Mouse (Mus musculus) T-cell, adult 2 months (primary cell): ENCODE results near the gene Tmem211.

Experiments
- DNase-seq: peaks from one replicate; pipeline ENCODE4 v3.0.0; 2022; ENCODE audit warnings: low spot score

The Tmem211 gene

DNA sequence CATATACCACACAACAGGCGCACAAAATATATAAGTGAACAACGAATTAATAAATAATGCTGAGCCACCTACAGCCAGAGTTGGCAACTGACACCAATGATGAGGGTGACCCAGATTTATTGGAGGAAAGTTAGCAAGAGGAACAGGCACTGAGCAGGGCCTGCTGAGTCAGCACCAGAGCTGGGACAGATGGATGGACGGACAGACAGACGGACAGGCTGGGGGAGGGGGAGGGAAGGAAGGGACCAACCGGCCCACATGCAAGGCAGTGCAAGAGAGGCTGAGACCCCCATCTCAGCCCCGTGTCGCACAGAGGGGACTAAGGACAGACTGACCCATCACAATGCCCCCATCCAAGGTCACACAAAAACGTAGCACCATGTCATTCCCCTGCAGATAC, 12.7 kb upstream of the Tmem211 start:
- no peak for DNase-seq

- no peak for DNase-seq
Observed at GRCm38 (mm10) chr5:113214455-113214854, 12.3 kb upstream of the Tmem211 start.

DNA sequence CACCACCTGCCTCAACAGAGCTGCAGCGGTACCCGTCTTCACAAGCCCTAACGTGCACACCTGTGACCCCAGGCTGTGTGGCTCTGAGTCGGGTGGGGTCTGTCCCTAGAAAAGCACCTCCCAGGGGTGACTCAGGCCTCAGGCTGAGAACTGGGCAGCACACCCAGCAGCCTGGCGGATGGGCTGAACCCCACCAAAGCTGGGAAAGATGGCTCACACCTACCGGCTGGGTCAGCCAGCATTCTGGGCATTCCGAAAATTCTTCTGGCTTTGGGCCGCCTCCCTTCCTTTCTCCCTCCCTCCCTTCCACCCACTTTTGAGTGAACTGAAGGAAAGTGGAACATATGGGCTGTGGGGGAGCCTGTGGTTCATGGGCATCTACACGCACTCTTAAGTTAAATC, 11.1 kb upstream of the Tmem211 start:
- DNase-seq, result no peak

DNA sequence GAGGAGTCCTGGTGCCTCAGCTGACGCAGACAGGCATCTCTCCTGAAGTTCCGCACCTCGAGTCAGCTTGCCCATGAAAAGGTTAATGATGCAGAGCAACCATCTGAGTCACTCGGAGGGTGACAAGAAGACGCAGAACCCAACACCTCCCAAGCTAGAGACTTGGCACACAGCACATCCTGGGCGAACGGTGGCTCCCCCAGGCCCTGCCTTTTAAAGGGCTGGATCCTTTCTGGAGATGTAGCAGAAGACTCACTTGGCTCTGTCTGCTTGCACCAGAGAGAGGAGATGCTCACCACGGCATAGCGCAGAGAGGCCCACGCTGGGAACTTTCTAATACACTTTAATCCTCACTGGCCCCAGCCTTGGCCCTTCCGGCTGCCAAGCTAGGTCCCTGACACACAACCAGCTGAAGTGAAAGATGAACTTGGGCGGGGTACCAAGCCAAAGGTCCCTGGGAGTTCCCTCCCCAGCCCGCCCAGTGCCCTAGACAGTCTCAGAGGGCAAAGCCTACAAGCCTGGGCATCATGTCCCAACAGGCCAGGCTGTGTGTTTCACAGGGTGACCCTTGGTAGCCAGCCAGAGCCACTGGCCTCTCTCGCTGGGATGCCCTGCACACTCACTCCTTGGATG, 10.3 kb upstream of the Tmem211 start:
- no peak for DNase-seq

GRCm38 (mm10) chr5:113217076-113217475, 9.6 kb upstream of the Tmem211 start:
- DNase-seq, result no peak

DNA sequence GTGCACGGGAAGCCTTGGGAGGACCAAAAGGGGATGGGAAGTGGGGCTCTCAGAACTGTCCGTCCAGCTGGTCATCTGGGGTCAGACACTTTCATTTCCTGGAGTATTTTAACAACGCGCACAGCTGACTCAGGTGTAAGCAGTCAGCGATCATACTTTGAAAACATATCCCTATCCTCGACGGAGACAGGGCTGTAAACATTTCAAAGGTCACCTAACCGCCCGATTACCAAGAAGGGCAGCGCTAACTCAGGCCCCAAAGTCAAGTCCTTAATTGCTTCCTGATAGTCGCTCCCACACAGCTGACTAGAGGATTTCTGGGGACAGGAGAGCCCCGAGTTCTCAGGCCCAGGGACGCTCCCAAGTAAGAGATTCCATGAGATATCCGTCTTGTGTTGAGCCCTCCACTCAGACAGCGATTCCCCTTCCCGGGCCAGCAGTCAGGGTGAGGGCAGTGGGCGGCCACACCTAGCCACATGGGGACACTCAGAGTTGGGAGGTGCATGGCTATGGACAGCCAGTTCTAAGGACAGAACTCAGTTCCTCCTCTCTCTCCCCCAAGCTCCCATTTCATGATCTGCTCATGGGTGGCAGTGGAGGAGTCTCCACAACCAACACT, 8.0 kb upstream of the Tmem211 start:
- no peak for DNase-seq

GRCm38 (mm10) chr5:113219450-113219849, 7.3 kb upstream of the Tmem211 start:
- DNase-seq, result no peak

DNA sequence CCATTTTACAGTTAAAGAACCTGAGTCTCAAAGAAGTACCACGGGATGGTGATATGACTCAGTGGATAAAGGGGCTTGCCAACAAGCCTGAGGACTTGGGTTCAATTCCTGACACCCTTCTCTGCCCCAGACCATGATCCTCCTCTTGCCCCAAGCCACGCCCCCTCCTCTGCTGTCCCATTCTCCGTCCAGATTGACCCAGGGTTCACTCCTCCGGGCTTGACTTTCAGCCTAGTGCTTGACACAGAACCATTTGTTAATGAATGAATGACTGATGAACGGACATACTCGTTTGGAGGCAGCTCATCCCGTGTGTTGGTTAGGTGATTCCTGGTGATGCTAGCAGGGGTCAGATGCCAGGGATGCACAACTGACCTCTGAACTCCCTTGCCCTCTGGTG, 6.8 kb upstream of the Tmem211 start:
- DNase-seq, result no peak

GRCm38 (mm10) chr5:113220383-113221146, 6.1 kb upstream of the Tmem211 start:
- no peak for DNase-seq

DNA sequence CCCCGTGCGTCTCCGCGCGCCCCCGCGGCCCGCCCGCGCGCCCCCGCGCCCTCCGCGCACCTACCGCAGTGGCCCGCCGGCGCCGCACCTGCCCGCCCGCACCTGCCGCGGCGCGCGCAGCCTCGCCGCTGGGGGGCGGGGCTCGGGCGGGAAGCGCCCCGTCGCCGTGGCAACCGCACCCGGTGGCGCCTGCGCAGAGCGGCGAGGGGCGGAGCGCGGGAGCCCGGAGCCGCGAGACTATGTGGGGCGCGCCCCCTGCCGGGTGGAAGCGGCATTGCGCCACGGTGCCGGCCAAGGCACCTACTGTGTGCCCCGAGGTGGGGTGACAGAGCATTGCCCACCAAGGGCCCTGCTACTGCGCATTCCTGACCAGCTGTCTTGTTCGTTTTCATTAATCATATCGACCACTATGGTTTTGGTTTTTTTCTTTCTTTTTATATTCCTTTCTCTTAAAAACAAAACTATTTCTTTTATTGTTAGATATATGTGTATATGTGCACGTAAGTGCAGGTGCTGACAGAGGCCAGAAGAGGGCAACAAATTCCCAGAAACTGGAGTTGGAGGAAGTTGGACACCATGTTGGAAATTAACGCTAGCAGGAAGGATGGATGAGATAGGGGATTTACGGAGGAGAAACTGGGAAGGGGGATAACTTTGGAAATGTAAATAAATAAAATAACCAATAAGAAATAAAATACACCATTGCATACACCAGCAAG, 5.4 kb upstream of the Tmem211 start, which contains the start of gene 2900026A02Rik:
Gene 2900026A02Rik (minus strand): TSS at position 90 of the 719 bp plus-strand sequence.
- DNase-seq, result no peak

DNA sequence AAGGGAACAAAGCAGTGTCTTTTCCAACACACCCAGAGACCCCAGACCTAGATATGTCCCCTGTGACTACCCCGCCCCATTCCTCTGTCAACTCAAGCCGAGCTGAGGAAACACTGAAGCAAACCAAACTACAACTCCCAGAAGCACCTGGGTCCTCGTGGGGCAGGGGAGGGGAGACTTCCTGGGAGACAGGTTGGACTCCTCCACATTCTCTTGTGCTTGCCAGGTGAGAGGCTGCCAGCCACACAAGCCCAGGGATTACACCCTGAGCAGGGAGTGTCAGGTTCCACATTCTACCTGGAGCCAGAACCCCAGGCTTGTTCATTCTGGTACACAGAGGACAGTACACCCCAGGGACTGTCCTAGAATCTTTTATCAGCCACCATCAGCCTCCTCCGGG, 2.8 kb upstream of the Tmem211 start:
- no peak for DNase-seq

- DNase-seq, result no peak
Observed at GRCm38 (mm10) chr5:113225271-113225670, 1.4 kb upstream of the Tmem211 start.

- no peak for DNase-seq
Observed at GRCm38 (mm10) chr5:113225686-113226435, 848 bp upstream of the Tmem211 start.

GRCm38 (mm10) chr5:113230196-113230595, 3.5 kb downstream of the Tmem211 start:
- DNase-seq, result no peak

GRCm38 (mm10) chr5:113249263-113249930, 22.7 kb downstream of the Tmem211 start:
- DNase-seq, result no peak

DNA sequence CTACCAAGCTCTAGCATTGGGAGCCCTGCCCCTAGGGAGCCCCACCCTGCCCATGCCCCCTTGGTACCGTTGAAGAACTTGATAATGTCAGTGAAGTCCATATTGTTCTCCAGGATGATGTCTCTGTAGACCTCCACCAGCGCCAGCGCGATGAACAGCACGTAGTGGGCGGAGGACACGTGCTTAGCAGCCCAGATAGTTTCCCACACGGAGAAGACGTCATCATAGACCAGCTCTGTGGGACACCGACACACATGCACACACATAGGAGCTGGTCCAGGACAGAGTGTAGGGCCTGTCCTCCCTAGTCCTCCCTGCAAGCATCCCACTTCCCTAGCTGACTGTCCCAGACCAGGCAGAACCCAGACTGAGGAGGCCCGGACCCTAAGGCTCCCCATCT, 24.1 kb downstream of the Tmem211 start:
- DNase-seq, result no peak

DNA sequence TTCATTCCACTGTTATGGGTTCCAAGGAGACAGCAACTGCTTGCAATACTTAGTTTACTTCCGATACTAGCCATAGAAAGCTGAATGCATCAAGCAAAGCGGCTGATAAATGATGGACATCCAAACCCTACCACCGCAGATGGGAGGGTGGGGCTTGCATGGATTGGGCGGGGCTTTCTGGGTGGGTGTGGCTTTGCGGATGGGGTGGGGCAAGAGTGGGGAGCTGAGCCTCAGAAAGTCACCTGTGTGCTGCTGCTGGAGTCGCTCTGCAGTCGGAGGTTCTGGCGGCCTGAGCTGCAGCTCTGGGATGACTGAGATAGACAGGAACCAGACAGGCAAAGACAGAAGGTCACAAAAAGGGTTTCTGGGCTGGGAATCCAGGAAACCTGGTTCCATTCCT, 38.9 kb downstream of the Tmem211 start:
- DNase-seq, result no peak

- no peak for DNase-seq
Observed at GRCm38 (mm10) chr5:113268246-113268645, 41.5 kb downstream of the Tmem211 start.

GRCm38 (mm10) chr5:113270043-113270442, 43.3 kb downstream of the Tmem211 start:
- no peak for DNase-seq

- no peak for DNase-seq
Observed at GRCm38 (mm10) chr5:113271207-113271811, 44.6 kb downstream of the Tmem211 start.

- no peak for DNase-seq
Observed at GRCm38 (mm10) chr5:113275839-113276238, 49.1 kb downstream of the Tmem211 start.
